Mouse (Mus musculus): Measurements from ENCODE around the gene Tmem132a.

- TF ChIP-seq CTCF (IDR thresholded peaks at IDR 0.05; ENCODE audit: extremely low read depth, insufficient read depth, insufficient read length, insufficient replicate concordance): no peak
- no peak for TF ChIP-seq POLR2A (IDR thresholded peaks at IDR 0.05; ENCODE audit: low read depth, low read length)
Observed at GRCm38 (mm10) chr19:10897491-10897890, 27.8 kb upstream of the Tmem132a start.
